Mouse (Mus musculus) urinary bladder, postnatal 10 days (tissue): Measurements from ENCODE around the gene Nkx1-2.

Experiments used
- DNase-seq: peaks from one replicate; pipeline ENCODE4 v3.0.0; 2022; ENCODE audit warnings: low spot score

Gene Nkx1-2

GRCm38 (mm10) chr7:132604720-132605119 lies 5.3 kb upstream of the Nkx1-2 start:
- DNase-seq: no peak

- DNase-seq: no peak
Measured at GRCm38 (mm10) chr7:132600926-132601325, 1.5 kb upstream of the Nkx1-2 start.

GRCm38 (mm10) chr7:132600026-132600425 lies 589 bp upstream of the Nkx1-2 start:
- DNase-seq: no peak

GRCm38 (mm10) chr7:132597251-132598041 lies 2.0 kb downstream of the Nkx1-2 start:
- no peak for DNase-seq

GRCm38 (mm10) chr7:132596557-132597250 lies 2.7 kb downstream of the Nkx1-2 start:
- DNase-seq: no peak

- no peak for DNase-seq
Measured at GRCm38 (mm10) chr7:132595787-132596186, 3.6 kb downstream of the Nkx1-2 start.

GRCm38 (mm10) chr7:132594325-132594724 lies 5.1 kb downstream of the Nkx1-2 start:
- no peak for DNase-seq

GRCm38 (mm10) chr7:132593762-132594161 lies 5.7 kb downstream of the Nkx1-2 start:
- DNase-seq: no peak

- no peak for DNase-seq
Measured at GRCm38 (mm10) chr7:132589610-132590009, 9.8 kb downstream of the Nkx1-2 start.

- no peak for DNase-seq
Measured at GRCm38 (mm10) chr7:132587167-132587566, 12.3 kb downstream of the Nkx1-2 start.

- no peak for DNase-seq
Measured at GRCm38 (mm10) chr7:132585695-132586491, 13.5 kb downstream of the Nkx1-2 start.

- no peak for DNase-seq
Measured at GRCm38 (mm10) chr7:132581441-132581840, 18.0 kb downstream of the Nkx1-2 start.

- DNase-seq: no peak
Measured at GRCm38 (mm10) chr7:132580511-132580910, 18.9 kb downstream of the Nkx1-2 start.

- DNase-seq: no peak
Measured at GRCm38 (mm10) chr7:132576891-132577290, 22.5 kb downstream of the Nkx1-2 start.

GRCm38 (mm10) chr7:132576116-132576650 lies 23.3 kb downstream of the Nkx1-2 start, which contains the start of gene Oat:
Gene Oat, minus strand, starts transcription at chr7:132576398.
- peak; percentile 68 for DNase-seq

- DNase-seq: peak; percentile 49
Measured at GRCm38 (mm10) chr7:132575623-132576022, 23.8 kb downstream of the Nkx1-2 start.

GRCm38 (mm10) chr7:132574646-132575045 lies 24.8 kb downstream of the Nkx1-2 start:
- no peak for DNase-seq

- no peak for DNase-seq
Measured at GRCm38 (mm10) chr7:132573205-132573604, 26.2 kb downstream of the Nkx1-2 start.

GRCm38 (mm10) chr7:132572738-132573137 lies 26.7 kb downstream of the Nkx1-2 start:
- DNase-seq: no peak

- DNase-seq: no peak
Measured at GRCm38 (mm10) chr7:132571481-132571880, 28.0 kb downstream of the Nkx1-2 start.

GRCm38 (mm10) chr7:132570071-132570470 lies 29.4 kb downstream of the Nkx1-2 start:
- DNase-seq: no peak

- DNase-seq: no peak
Measured at GRCm38 (mm10) chr7:132568817-132569216, 30.6 kb downstream of the Nkx1-2 start.
